Mouse (Mus musculus) liver, embryonic 14.5 days (tissue): Measurements from ENCODE around the gene Kcnip4.

ENCODE experiments used
- CTCF ChIP-seq: IDR thresholded peaks from 2 replicates; pipeline ENCODE4 v1.5.1; 2016; ENCODE audit warnings: antibody characterized with exemption, low read depth, control low read depth
- EP300 ChIP-seq: IDR thresholded peaks from 2 replicates; pipeline ENCODE4 v1.6.1; 2016; ENCODE audit warnings: antibody characterized with exemption, low read depth

GRCm38 (mm10) chr5:49349541-49349940, 175.2 kb downstream of the Kcnip4 start:
- TF ChIP-seq EP300 (no peak), CTCF (no peak)
